Mouse (Mus musculus) layer of hippocampus, postnatal 14 days (tissue): ENCODE data around the gene Hdac9. TPM values are rescaled to one million over a fixed set of nuclear protein-coding genes. Genes with fewer than 3 reads are reported as not detected.

ENCODE experiments used
- DNase-seq, 2 experiments: peaks; one replicate each; pipeline ENCODE4 v3.0.0; 2021 to 2022; ENCODE audit warnings: low spot score in 2 of 2, mixed read lengths in 1 of 2
- total RNA-seq, 2 experiments: library from RNA; stranded (reverse); gene quantifications; 2 replicates each; pipeline ENCODE4 v1.2.3; 2021

The Hdac9 gene
- total RNA-seq, 2 experiments from 2014 or later = 46.5 to 48.3 TPM

GRCm38 (mm10) chr12:34249160-34249559 is 667.7 kb downstream of the Hdac9 start:
- DNase-seq = no peak

- DNase-seq = no peak
Measured at GRCm38 (mm10) chr12:34248193-34249121, 668.4 kb downstream of the Hdac9 start.

DNA sequence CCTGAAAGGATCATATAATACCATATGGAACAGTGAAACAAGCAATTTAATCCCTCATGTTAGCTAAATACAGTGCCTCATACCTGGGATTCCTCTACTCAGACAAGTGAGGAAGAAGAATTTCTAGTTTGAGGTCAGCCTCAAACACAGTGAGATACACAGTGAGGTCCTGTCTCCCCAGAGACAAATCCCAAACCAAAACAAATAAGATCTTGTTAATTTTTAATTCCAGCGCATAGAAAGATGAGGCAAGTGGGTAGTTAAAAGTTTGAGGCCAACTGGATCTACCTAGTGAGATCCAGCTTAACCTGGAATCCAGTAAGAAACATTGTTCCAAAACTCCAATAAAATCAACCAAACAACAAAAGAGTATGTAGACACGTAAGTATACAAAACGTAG is 678.1 kb downstream of the Hdac9 start:
- DNase-seq = no peak

DNA sequence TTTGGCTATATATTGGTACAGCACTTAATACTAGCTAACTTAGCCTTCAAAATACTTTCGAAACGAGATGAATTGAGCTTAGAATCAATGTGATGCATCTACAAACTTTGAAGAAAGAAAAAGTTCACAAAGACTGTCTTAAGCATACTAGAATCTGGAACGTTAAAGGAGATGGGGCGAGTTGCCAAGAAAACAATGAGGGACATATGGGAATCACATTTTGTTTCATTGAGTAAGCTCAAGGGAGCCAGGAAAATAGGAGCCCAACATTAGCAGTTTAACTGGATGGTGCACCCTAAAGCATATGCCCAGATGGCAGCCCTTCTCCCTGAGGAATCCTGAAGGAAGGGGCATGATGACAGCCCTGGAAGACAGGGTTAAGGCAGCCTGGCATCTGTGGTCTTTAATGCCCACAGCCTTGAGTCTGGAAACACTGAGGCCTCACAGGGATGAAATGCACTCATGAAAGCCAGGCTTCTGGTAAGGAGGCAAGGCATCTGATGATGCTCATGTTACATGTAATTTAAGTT is 685.2 kb downstream of the Hdac9 start:
- DNase-seq = peak; percentile 5 to 32

GRCm38 (mm10) chr12:34224505-34224904 is 692.4 kb downstream of the Hdac9 start:
- no peak for DNase-seq

GRCm38 (mm10) chr12:34221014-34221413 is 695.9 kb downstream of the Hdac9 start:
- DNase-seq = no peak

- no peak for DNase-seq
Measured at GRCm38 (mm10) chr12:34220051-34220926, 696.6 kb downstream of the Hdac9 start.

DNA sequence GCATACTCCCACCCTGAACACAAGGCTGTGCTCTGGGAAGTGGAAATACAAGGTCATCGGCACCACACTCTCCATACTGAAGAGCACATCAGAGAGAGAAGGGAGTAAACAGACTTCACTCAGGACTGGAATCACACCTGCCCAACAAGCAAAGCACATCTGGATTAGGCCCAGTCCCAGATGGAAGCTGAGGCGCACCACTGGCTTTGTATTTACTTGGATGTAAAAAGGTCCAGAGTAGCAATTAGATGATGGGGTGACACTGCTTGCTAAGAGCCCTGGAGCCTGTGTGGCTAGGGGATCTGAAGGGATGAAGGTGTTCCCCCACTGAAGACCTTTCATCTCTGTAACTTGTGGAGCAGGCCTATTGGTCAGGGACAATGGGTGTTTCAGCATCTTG is 698.3 kb downstream of the Hdac9 start:
- DNase-seq = no peak

- no peak for DNase-seq
Measured at GRCm38 (mm10) chr12:34215023-34216020, 701.6 kb downstream of the Hdac9 start.

GRCm38 (mm10) chr12:34212162-34212561 is 704.7 kb downstream of the Hdac9 start:
- DNase-seq = no peak

DNA sequence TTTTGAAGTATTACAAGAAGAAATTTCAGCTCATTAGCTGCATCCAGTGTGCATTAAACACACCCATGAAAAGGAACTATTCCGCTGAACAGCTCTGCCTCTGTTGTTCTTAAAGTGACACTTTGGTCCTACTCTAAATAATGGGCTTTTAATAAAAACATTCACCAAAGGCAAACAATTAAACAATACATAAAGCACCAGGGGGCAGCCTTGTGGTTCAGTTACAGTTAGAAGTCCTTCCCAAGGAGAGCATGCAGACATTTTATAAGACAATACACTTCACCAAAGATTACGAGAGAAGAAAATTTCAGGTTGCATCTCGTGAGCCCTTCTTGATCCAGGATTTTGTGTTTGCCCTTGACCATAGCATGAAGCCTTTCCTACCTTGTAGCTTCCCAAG is 715.4 kb downstream of the Hdac9 start:
- no peak for DNase-seq

DNA sequence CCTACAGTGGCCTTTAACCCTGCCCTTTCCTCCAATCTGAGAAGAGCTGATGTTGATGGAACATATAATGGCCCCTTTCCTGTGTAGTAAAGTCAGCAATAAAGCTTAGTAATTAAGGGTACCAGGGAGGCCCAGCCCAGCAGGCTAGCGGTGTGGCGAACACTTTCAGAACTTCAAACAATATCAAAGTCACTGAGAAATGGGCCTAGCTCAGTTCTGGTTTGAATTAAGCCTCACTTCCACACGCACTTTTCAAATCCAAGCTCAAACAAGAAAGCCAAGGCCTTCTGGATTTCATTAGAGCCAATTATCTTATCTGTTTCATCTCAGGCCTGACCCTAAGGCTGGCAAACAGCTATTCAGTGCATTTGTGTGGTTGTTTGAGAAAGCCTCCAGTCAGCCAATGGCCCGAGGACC is 716.9 kb downstream of the Hdac9 start:
- no peak for DNase-seq

GRCm38 (mm10) chr12:34195155-34195828 is 721.6 kb downstream of the Hdac9 start:
- DNase-seq = no peak

- DNase-seq = no peak
Measured at GRCm38 (mm10) chr12:34194116-34194515, 722.8 kb downstream of the Hdac9 start.

DNA sequence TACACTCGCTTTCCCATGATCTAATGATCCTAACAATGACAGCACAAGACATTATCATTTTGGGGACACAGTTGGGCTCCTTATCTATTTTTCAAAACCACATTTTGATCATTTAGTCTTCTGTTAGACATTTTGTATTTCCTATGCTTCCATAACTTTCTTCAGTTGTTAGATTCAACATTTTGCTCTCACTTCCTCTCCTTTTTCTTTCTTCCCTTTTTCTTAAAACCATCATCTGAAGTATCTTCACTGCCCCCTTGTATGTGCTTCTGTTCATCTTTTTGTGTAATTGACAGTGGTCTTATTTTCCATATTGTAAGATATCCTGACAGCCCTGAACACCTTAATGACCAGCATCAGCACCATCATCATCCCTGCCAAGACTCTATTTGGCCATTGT is 725.6 kb downstream of the Hdac9 start:
- no peak for DNase-seq

GRCm38 (mm10) chr12:34178931-34179330 is 738.0 kb downstream of the Hdac9 start:
- DNase-seq = no peak

DNA sequence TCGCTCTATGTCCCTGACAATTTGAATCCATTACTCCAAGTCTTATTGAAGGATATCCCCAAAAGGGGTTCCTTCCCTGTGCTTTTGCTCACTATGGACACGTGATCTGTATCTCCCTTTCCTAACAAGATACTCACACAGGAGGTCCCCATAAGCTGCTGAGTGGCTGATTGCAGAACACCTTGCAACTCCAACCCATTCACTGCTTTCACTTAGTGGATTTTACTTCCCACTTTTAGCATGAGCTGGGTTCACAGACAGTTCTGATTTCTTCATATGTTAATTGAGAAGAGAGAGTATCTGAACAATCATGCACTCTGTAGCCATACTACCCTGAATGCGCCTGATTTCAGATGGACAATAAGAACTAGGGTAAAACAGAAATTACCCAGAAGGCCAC is 740.1 kb downstream of the Hdac9 start:
- no peak for DNase-seq

DNA sequence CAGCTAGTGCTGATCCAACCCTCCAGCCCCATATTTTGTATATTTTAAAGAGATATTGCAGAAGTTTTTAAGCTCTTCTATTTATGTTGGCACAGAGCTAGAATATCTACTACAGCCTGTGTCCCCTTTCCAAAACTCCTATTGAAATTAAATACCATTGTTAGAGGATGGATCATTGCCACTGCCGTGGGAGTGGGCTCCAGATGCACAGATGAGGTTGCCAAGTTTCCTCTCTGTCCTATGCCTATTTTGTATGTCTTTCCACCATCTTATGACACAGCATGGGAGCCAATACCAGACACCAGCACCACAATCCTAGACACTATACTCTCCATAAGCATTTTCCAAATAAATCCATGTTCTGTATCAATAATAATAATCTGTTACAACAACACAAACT is 743.9 kb downstream of the Hdac9 start:
- peak; percentile 22 to 36 for DNase-seq

- DNase-seq = no peak
Measured at GRCm38 (mm10) chr12:34170601-34171000, 746.3 kb downstream of the Hdac9 start.

GRCm38 (mm10) chr12:34165674-34166073 is 751.2 kb downstream of the Hdac9 start:
- DNase-seq = no peak
